Mouse (Mus musculus) myocyte (in vitro differentiated cells): ENCODE measurements around the gene Adgrb3.

Experiments
- CEBPB ChIP-seq: IDR thresholded peaks from 2 replicates; pipeline ENCODE4 v1.6.1; 2011; ENCODE audit warnings: mild to moderate bottlenecking, moderate library complexity; ENCODE audit not compliant: poor library complexity, insufficient read depth, severe bottlenecking
- E2F4 ChIP-seq: IDR thresholded peaks from one replicate; pipeline ENCODE4 v1.6.1; 2011; ENCODE audit warnings: mild to moderate bottlenecking, control low read depth, moderate library complexity; ENCODE audit not compliant: insufficient read depth
- MAX ChIP-seq: IDR thresholded peaks from one replicate; pipeline ENCODE4 v1.6.1; 2011; ENCODE audit warnings: low read depth, mild to moderate bottlenecking, control low read depth
- MYOD1 ChIP-seq, 3 experiments: IDR thresholded peaks; one replicate each; pipeline ENCODE4 v1.6.1; 2011; ENCODE audit warnings: control low read depth in 2 of 3, low read depth in 2 of 3, mild to moderate bottlenecking in 2 of 3, moderate library complexity in 1 of 3; ENCODE audit not compliant: insufficient read length in 2 of 3, control insufficient read depth in 1 of 3
- POLR2A ChIP-seq: IDR thresholded peaks from one replicate; pipeline ENCODE4 v1.6.1; 2011; ENCODE audit warnings: low read depth, mild to moderate bottlenecking, control low read depth, moderate library complexity; ENCODE audit not compliant: insufficient read length
- POLR2AphosphoS2 ChIP-seq: IDR thresholded peaks from one replicate; pipeline ENCODE4 v1.6.1; 2011; ENCODE audit warnings: low read depth, control low read depth; ENCODE audit not compliant: insufficient read length
- TCF12 ChIP-seq: IDR thresholded peaks from one replicate; pipeline ENCODE4 v1.6.1; 2011; ENCODE audit warnings: mild to moderate bottlenecking, control low read depth; ENCODE audit not compliant: poor library complexity, insufficient read depth, severe bottlenecking
- USF1 ChIP-seq: IDR thresholded peaks from one replicate; pipeline ENCODE4 v1.6.1; 2011; ENCODE audit warnings: low read depth, mild to moderate bottlenecking, control low read depth, moderate library complexity

GRCm38 (mm10) chr1:25745575-25745974 is 83.9 kb downstream of the Adgrb3 start:
- TF ChIP-seq TCF12 (no peak), USF1 (no peak), POLR2A (no peak), CEBPB (no peak), MYOD1 (IDR thresholded peaks at IDR 0.05; ENCODE audit: control insufficient read depth in 1 of 3, insufficient read length in 2 of 3, low read depth in 2 of 3) (no peak), E2F4 (no peak), POLR2AphosphoS2 (no peak), MAX (no peak)
